Comparison of ENCODE assay signal across 10 mouse cellular contexts in the genomic region with DNA sequence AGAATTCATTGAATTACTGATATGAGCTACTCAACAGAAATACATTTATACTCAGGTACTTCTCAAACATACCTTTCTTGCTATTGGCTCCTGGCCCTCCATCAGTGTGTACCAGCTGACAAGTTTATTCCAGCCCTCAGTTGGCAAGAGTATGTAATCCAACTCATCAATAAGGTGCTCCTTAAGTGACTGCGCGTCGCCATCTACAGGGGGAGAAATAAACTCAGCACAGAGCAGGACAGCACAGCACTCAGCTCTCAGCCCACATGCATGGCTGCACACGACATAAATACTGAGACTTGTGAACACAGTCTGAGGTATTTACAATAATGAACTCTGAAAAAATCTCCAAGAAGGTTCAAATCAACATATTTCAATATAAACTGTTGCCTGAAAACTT. TPM values are rescaled to one million over a fixed set of nuclear protein-coding genes. Genes with fewer than 3 reads are reported as not detected.
A peak's percentile ranks its signal among the peaks of the same experiment; 100 is the strongest.
DNase-seq lines count a peak whose midpoint lies in the region; ATAC-seq and TF ChIP-seq lines count a peak whose summit lies in the region.
"Had no signal": no experiment of that assay in that cellular context is flagged by ENCODE, and none has a peak within 500 bp of the region (broad histone marks: within the 10 kb centered on the region; RNA-seq: fewer than 3 reads in every experiment).

No protein-coding gene starts in this region.

- peak; percentile 36; the same call in 1 of the 2 replicates for ATAC-seq in forebrain, embryonic 13.5 days
- ATAC-seq in liver, embryonic 14.5 days (ENCODE audit: insufficient read depth) = peak; percentile 28; the same call in 1 of the 2 replicates

- no peaks in the 10 kb centered on the region for H3K9me3 ChIP-seq in forebrain, embryonic 13.5 days (replicated peaks)
- no peaks in the 10 kb centered on the region for H3K9me3 ChIP-seq in forebrain, embryonic 10.5 days
- no peaks in the 10 kb centered on the region for H3K9me3 ChIP-seq in liver, embryonic 14.5 days (ENCODE audit: control insufficient read depth, low read length)
- H3K9me3 ChIP-seq: hindbrain, embryonic 12.5 days; limb, embryonic 10.5 days had no signal

- H3K27me3 ChIP-seq in forebrain, embryonic 13.5 days = no peaks in the 10 kb centered on the region
- no peaks in the 10 kb centered on the region for H3K27me3 ChIP-seq in forebrain, embryonic 10.5 days (ENCODE audit: poor library complexity, severe bottlenecking)
- H3K27me3 ChIP-seq in liver, embryonic 14.5 days (ENCODE audit: control insufficient read depth, insufficient read depth, low read length) = no peaks in the 10 kb centered on the region
- H3K27me3 ChIP-seq: hindbrain, embryonic 12.5 days had no signal

- TF ChIP-seq POLR2A in lung, adult 2 months (IDR thresholded peaks at IDR 0.05; ENCODE audit: borderline replicate concordance, extremely low read depth, low read depth, low read length) = no peak

- H3K4me1 ChIP-seq in forebrain, embryonic 13.5 days = no peaks in the 10 kb centered on the region
- H3K4me1 ChIP-seq in forebrain, embryonic 10.5 days = no peaks in the 10 kb centered on the region
- H3K4me1 ChIP-seq in lung, adult 2 months (ENCODE audit: control insufficient read depth, insufficient read depth, low read length) = no peaks in the 10 kb centered on the region
- H3K4me1 ChIP-seq in liver, embryonic 14.5 days (replicated peaks; ENCODE audit: control insufficient read depth in 2 of 2, insufficient read depth in 2 of 2, low read length in 1 of 2) = no peaks in the 10 kb centered on the region
- H3K4me1 ChIP-seq: hindbrain, embryonic 12.5 days; limb, embryonic 10.5 days had no signal

- H3K4me2 ChIP-seq in forebrain, embryonic 13.5 days = no peak overlapping the region
- H3K4me2 ChIP-seq in liver, embryonic 14.5 days (ENCODE audit: low read depth) = no peak overlapping the region
- H3K4me2 ChIP-seq: hindbrain, embryonic 12.5 days had no signal

- no peak overlapping the region for H3K27ac ChIP-seq in forebrain, embryonic 13.5 days
- H3K27ac ChIP-seq in forebrain, embryonic 10.5 days = no peak overlapping the region
- H3K27ac ChIP-seq in liver, embryonic 14.5 days = no peak overlapping the region
- H3K27ac ChIP-seq: hindbrain, embryonic 12.5 days; limb, embryonic 10.5 days had no signal

- H3K9ac ChIP-seq in forebrain, embryonic 13.5 days = no peak overlapping the region
- H3K9ac ChIP-seq in liver, embryonic 14.5 days (replicated peaks) = no peak overlapping the region
- H3K9ac ChIP-seq: hindbrain, embryonic 12.5 days had no signal

- WGBS in forebrain, embryonic 13.5 days = 75% methylated on average over 4 of the region's 4 CpGs
- 81% methylated on average over 4 of the region's 4 CpGs for WGBS in forebrain, embryonic 10.5 days
- WGBS in lung, adult 2 months = 63% methylated on average over 4 of the region's 4 CpGs
- WGBS in liver, embryonic 14.5 days (ENCODE audit: insufficient replicate concordance) = 72% methylated on average over 4 of the region's 4 CpGs

- DNase-seq in forebrain, embryonic 10.5 days (ENCODE audit: extremely low spot score, low spot score) = no peak
- no peak for DNase-seq in lung, adult 2 months
- no peak for DNase-seq in lung, postnatal 25 days (ENCODE audit: low spot score)
- DNase-seq in MN1 (ENCODE audit: low spot score) = peak; percentile 34
- DNase-seq in liver, embryonic 14.5 days (ENCODE audit: low read depth in 3 of 3, low spot score in 3 of 3) = no peak
- no peak for DNase-seq in adrenal gland, postnatal 4 days (ENCODE audit: low spot score in 2 of 2)
- DNase-seq in adipocyte (ENCODE audit: low spot score) = no peak

- TF ChIP-seq EP300 in liver, embryonic 14.5 days (IDR thresholded peaks at IDR 0.05; ENCODE audit: low read depth) = no peak

- no peak overlapping the region for H3K4me3 ChIP-seq in forebrain, embryonic 13.5 days
- H3K4me3 ChIP-seq in forebrain, embryonic 10.5 days = no peak overlapping the region
- H3K4me3 ChIP-seq in lung, adult 2 months (replicated peaks; ENCODE audit: extremely low read depth, low read depth, low read length) = no peak overlapping the region
- H3K4me3 ChIP-seq in liver, embryonic 14.5 days (ENCODE audit: insufficient read depth in 1 of 2, low read depth in 2 of 2, low read length in 2 of 2) = no peak overlapping the region
- H3K4me3 ChIP-seq: hindbrain, embryonic 12.5 days; limb, embryonic 10.5 days had no signal

- 0 out of 2 replicates have a peak, but pooled peaks have one; percentile 5 for TF ChIP-seq CTCF in lung, adult 2 months (IDR thresholded peaks at IDR 0.05; ENCODE audit: insufficient read depth, low read length)
- peak; percentile 50 for TF ChIP-seq CTCF in liver, embryonic 14.5 days (IDR thresholded peaks at IDR 0.05; ENCODE audit: low read depth)

- peaks cover 40% of the 10 kb centered on the region for H3K36me3 ChIP-seq in forebrain, embryonic 13.5 days (ENCODE audit: poor library complexity, severe bottlenecking)
- H3K36me3 ChIP-seq in forebrain, embryonic 10.5 days (replicated peaks) = peaks cover 77% of the 10 kb centered on the region
- H3K36me3 ChIP-seq in liver, embryonic 14.5 days (replicated peaks; ENCODE audit: control insufficient read depth, insufficient read depth, low read depth) = peaks cover 60% of the 10 kb centered on the region

RNA-seq across cellular contexts. Expression of a gene that starts 21.0 kb away (rescaled TPM):
- 57.3 and 62.0 TPM in 2 replicates for polyA plus RNA-seq in forebrain, embryonic 13.5 days (2015; fragmentation: Nextera tagmentation; extraction: Ambion mirVana)
- polyA plus RNA-seq in forebrain, embryonic 10.5 days (2016; fragmentation: Nextera tagmentation; extraction: Ambion mirVana) = 83.3 and 84.6 TPM in 2 replicates
- polyA plus RNA-seq in lung, adult 2 months (2012; rRNA removed) = 4.3 and 8.1 TPM in 2 replicates
- 24.9 and 44.2 TPM in 2 replicates for polyA plus RNA-seq in liver, embryonic 14.5 days (2012; rRNA removed)
- 94.2 and 104 TPM in 2 replicates for polyA plus RNA-seq in liver, embryonic 14.5 days (2014; fragmentation: Nextera tagmentation; extraction: Ambion mirVana)
- 10 to 100 TPM; 78.0 to 88.6 TPM for total RNA-seq in adrenal gland, postnatal 4 days (2021)
